Mouse (Mus musculus): ENCODE measurements around the gene Mipep.

Mipep gene

GRCm38 (mm10) chr14:60756271-60756670 lies 28.1 kb upstream of the Mipep start:
- intact Hi-C loops (cut with DNase I), result no loop called here

- intact Hi-C loops (cut with DNase I), result no loop called here
Observed at GRCm38 (mm10) chr14:60757265-60757664, 27.1 kb upstream of the Mipep start.

- intact Hi-C loops (cut with DNase I), result no loop called here
Observed at GRCm38 (mm10) chr14:60757722-60758121, 26.7 kb upstream of the Mipep start.

GRCm38 (mm10) chr14:60759097-60759496 lies 25.3 kb upstream of the Mipep start:
- intact Hi-C loops (cut with DNase I), result no loop called here

GRCm38 (mm10) chr14:60761801-60762200 lies 22.6 kb upstream of the Mipep start:
- intact Hi-C loops (cut with DNase I), result no loop called here

- intact Hi-C loops (cut with DNase I), result no loop called here
Observed at GRCm38 (mm10) chr14:60762754-60763153, 21.6 kb upstream of the Mipep start.

- intact Hi-C loops (cut with DNase I), result no loop called here
Observed at GRCm38 (mm10) chr14:60763746-60764145, 20.6 kb upstream of the Mipep start.

- intact Hi-C loops (cut with DNase I), result no loop called here
Observed at GRCm38 (mm10) chr14:60764526-60764925, 19.8 kb upstream of the Mipep start.

- intact Hi-C loops (cut with DNase I), result loop anchor here (5.0 kb wide), 1 partner anchor 48 kb away; no protein-coding TSS in a partner anchor
Observed at GRCm38 (mm10) chr14:60765025-60765424, 19.3 kb upstream of the Mipep start.

GRCm38 (mm10) chr14:60767884-60768283 lies 16.5 kb upstream of the Mipep start, which contains the start of gene C1qtnf9:
C1qtnf9 (plus strand) TSS chr14:60768134.
- intact Hi-C loops (cut with DNase I), result loop anchor here (5.0 kb wide), 1 partner anchor 51 kb away; no protein-coding TSS in a partner anchor

GRCm38 (mm10) chr14:60769340-60769739 lies 15.0 kb upstream of the Mipep start:
- intact Hi-C loops (cut with DNase I), result loop anchor here (5.0 kb wide), 1 partner anchor 52 kb away; no protein-coding TSS in a partner anchor

- intact Hi-C loops (cut with DNase I), result loop anchor here (5.0 kb wide), 1 partner anchor 253 kb away; no protein-coding TSS in a partner anchor
Observed at GRCm38 (mm10) chr14:60770594-60770993, 13.8 kb upstream of the Mipep start.

- intact Hi-C loops (cut with DNase I), result loop anchor here (5.0 kb wide), 1 partner anchor 254 kb away; no protein-coding TSS in a partner anchor
Observed at GRCm38 (mm10) chr14:60771057-60771456, 13.3 kb upstream of the Mipep start.

- intact Hi-C loops (cut with DNase I), result loop anchor here (5.0 kb wide), 1 partner anchor 256 kb away; no protein-coding TSS in a partner anchor
Observed at GRCm38 (mm10) chr14:60773476-60773875, 10.9 kb upstream of the Mipep start.

GRCm38 (mm10) chr14:60776521-60776920 lies 7.9 kb upstream of the Mipep start:
- intact Hi-C loops (cut with DNase I), result no loop called here

GRCm38 (mm10) chr14:60777485-60777919 lies 6.9 kb upstream of the Mipep start:
- intact Hi-C loops (cut with DNase I), result no loop called here

GRCm38 (mm10) chr14:60779198-60779597 lies 5.2 kb upstream of the Mipep start:
- intact Hi-C loops (cut with DNase I), result no loop called here

- intact Hi-C loops (cut with DNase I), result no loop called here
Observed at GRCm38 (mm10) chr14:60782121-60782656, 2.2 kb upstream of the Mipep start.

- intact Hi-C loops (cut with DNase I), result no loop called here
Observed at GRCm38 (mm10) chr14:60783196-60783595, 1.2 kb upstream of the Mipep start.

- intact Hi-C loops (cut with DNase I), result no loop called here
Observed at GRCm38 (mm10) chr14:60790103-60790502, 5.7 kb downstream of the Mipep start.

GRCm38 (mm10) chr14:60796600-60797322 lies 12.4 kb downstream of the Mipep start:
- intact Hi-C loops (cut with DNase I), result no loop called here

GRCm38 (mm10) chr14:60797596-60797995 lies 13.2 kb downstream of the Mipep start:
- intact Hi-C loops (cut with DNase I), result no loop called here

Measured in adrenal gland (tissue).